Mouse (Mus musculus) sigmoid colon, adult 10 weeks (tissue): ENCODE data around the gene Dusp12. TPM values are rescaled to one million over a fixed set of nuclear protein-coding genes. Genes with fewer than 3 reads are reported as not detected.

Source experiments
- polyA plus RNA-seq: library from polyadenylated mRNA; stranded (reverse); fragments of 350-450 nt; fragmentation: Illumina TruSeq; extraction: RNeasy Lipid Tissue Mini Kit (QIAGEN cat#74804); gene quantifications from one replicate; pipeline ENCODE4 v1.2.3, GENCODE M21; 2014; ENCODE audit warnings: low read depth, low replicate concordance

The Dusp12 gene
- 20.4 TPM for polyA plus RNA-seq

GRCm38 (mm10) chr1:170884978-170885561 lies at the start of gene Dusp12, which contains the start of gene Gm26620:
Gene Dusp12 (minus strand): TSS chr1:170885540.
Gene Gm26620 (plus strand): TSS chr1:170885065.

DNA sequence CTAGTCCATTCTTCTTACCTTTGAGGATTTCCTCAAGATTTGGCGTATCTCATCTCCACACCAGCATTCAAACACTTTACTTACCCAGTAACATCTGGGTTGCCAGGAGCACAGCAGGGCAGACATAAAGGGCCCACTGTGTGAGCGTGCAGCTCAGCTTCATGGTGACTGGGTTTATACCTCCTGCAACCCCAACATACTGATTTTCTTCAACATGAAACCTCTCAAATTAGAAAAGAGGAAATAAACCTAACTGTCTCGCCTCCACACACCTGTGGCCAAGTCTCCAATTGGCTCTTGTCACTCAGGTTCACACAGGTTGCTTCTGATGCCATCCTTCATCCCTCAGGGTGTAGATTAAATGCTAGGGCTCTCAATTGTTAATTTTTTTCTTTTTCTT lies 42.0 kb upstream of the Dusp12 start, which contains the start of gene Fcrla:
Gene Fcrla (minus strand): TSS at position 206 of the 400 bp plus-strand sequence.

DNA sequence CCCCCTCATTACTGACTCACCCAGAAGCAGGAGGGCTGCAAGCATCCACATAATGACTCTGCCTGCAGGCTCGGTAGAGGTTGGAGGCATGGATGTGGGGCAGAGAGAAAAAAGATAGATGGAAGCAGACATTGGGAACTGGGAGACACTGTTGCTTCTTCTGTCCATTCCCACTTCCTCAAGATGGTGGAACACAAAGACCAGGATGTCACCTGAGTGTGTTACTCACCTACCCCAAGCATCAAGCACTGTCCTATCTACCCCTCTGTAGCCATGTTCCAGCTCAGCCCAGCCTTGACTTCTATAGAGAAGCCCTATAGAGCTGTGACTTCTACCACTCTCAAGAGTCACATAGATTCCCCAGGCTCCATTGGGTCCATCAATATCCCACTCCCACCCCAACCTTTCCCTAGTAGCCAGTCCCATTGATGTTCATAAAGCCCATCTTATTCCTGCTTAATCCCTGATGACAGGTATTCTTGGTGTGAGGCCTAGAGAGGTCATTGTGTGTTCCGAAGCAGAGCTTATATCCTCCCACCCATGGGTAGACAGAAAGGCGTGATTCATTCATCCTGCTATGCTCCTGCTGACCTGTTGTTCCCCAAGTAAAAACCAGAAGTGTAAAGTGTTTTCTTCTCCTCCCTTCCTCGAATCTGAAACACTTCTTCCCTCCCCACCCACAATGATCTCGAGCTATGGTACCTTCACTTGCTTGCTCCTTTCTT lies 27.7 kb upstream of the Dusp12 start, which contains the start of gene Fcrlb:
Gene Fcrlb (minus strand): TSS at position 51 of the 725 bp plus-strand sequence.

GRCm38 (mm10) chr1:170867691-170868105 lies 17.6 kb downstream of the Dusp12 start, which contains the start of gene Atf6:
Gene Atf6 (minus strand): TSS chr1:170867771.

Other genes with a start within 250 kb of the Dusp12 start
- 5.6 TPM for gene Olfml2b, start 241.0 kb downstream of the Dusp12 start, polyA plus RNA-seq
- 47.0 TPM for gene Atf6, start 17.8 kb downstream of the Dusp12 start, polyA plus RNA-seq
- not detected for gene Gm26620, start 475 bp downstream of the Dusp12 start, polyA plus RNA-seq
- gene Fcrlb, start 27.4 kb upstream of the Dusp12 start, polyA plus RNA-seq, result not detected
- 6.3 TPM for gene Fcrla, start 42.0 kb upstream of the Dusp12 start, polyA plus RNA-seq
- 42.3 TPM for gene Fcgr2b, start 91.0 kb upstream of the Dusp12 start, polyA plus RNA-seq
- 2.5 TPM for gene Fcgr4, start 133.4 kb upstream of the Dusp12 start, polyA plus RNA-seq
- 10.6 TPM for gene Fcgr3, start 179.4 kb upstream of the Dusp12 start, polyA plus RNA-seq
- 1.3 TPM for gene Cfap126, start 228.4 kb upstream of the Dusp12 start, polyA plus RNA-seq